Mouse (Mus musculus): Measurements from ENCODE around the gene Hist2h3c1. TPM values are rescaled to one million over a fixed set of nuclear protein-coding genes. Genes with fewer than 3 reads are reported as not detected.
A peak's percentile ranks its signal among the peaks of the same experiment; 100 is the strongest.

Hist2h3c1 gene
- polyA plus RNA-seq, 1 experiment, result not detected

DNA sequence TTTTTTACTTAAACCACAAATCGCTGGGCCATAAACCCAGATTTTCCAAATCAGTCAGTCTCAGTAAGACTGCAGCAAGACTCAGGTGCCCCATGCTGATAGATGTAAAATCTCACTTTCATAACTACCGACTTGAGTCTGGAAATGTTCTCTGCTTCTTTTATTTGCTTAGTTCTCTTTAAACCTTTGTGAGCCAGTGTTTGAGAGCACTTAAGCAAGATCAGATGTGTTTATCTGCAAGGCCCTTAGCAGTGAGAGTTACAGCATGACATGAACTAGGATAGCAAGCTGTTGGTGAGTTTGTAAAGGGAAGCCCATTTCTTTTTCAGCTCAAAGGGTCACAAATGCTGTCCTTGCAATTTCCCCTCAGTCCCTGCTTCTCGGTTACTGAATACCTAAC, 10.7 kb downstream of the Hist2h3c1 start:
- Histone ChIP-seq H3K27ac (ENCODE audit: control insufficient read depth, insufficient read depth, low read length) (no peak overlapping the region), H3K4me3 (ENCODE audit: control insufficient read depth, insufficient read depth, low read length) (no peak overlapping the region), H3K4me1 (replicated peaks; ENCODE audit: control insufficient read depth, insufficient read depth, low read length) (peaks cover 9% of the 10 kb centered on the region), H3K36me3 (ENCODE audit: control insufficient read depth, insufficient read depth, low read length) (no peaks in the 10 kb centered on the region), H3K27me3 (ENCODE audit: control insufficient read depth, insufficient read depth, low read length) (no peaks in the 10 kb centered on the region)
- 92% methylated on average over 3 of the region's 3 CpGs for WGBS
- TF ChIP-seq CTCF (IDR thresholded peaks at IDR 0.05; ENCODE audit: borderline replicate concordance, control insufficient read depth, extremely low read depth, insufficient read depth, low read length, poor library complexity), result no peak
- TF ChIP-seq POLR2A (IDR thresholded peaks at IDR 0.05; ENCODE audit: control insufficient read depth, extremely low read depth, insufficient read depth, low read length, poor library complexity), result no peak
- DNase-seq, result no peak

DNA sequence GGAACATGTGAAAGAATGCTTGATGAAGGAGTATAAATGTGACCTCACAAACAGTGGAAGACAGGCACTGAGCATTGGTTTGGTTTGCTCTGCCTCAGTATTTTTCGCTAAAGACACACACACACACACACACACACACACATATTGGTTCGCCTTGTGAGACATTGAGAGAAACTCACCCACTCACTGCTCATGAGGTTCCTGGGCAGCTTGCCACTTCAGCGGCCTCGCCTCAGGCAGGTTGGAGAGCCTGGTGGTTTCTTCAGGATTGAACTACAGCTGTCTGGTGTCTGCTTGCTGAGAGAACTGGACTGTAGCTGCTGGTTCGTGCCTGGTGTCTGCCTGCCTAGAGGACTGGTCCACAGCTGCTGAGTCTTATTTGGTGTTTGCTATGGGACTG, 13.7 kb downstream of the Hist2h3c1 start:
- TF ChIP-seq POLR2A (IDR thresholded peaks at IDR 0.05; ENCODE audit: control insufficient read depth, extremely low read depth, insufficient read depth, low read length, poor library complexity) (no peak), CTCF (IDR thresholded peaks at IDR 0.05; ENCODE audit: borderline replicate concordance, control insufficient read depth, extremely low read depth, insufficient read depth, low read length, poor library complexity) (no peak)
- H3K27ac ChIP-seq (ENCODE audit: control insufficient read depth, insufficient read depth, low read length), result no peak overlapping the region
- no peak for DNase-seq
- H3K36me3 ChIP-seq (ENCODE audit: control insufficient read depth, insufficient read depth, low read length), result no peaks in the 10 kb centered on the region
- 97% methylated on average over 5 of the region's 5 CpGs for WGBS
- no peak overlapping the region for H3K4me3 ChIP-seq (ENCODE audit: control insufficient read depth, insufficient read depth, low read length)
- no peaks in the 10 kb centered on the region for H3K27me3 ChIP-seq (ENCODE audit: control insufficient read depth, insufficient read depth, low read length)
- peaks cover 14% of the 10 kb centered on the region for H3K4me1 ChIP-seq (replicated peaks; ENCODE audit: control insufficient read depth, insufficient read depth, low read length)

DNA sequence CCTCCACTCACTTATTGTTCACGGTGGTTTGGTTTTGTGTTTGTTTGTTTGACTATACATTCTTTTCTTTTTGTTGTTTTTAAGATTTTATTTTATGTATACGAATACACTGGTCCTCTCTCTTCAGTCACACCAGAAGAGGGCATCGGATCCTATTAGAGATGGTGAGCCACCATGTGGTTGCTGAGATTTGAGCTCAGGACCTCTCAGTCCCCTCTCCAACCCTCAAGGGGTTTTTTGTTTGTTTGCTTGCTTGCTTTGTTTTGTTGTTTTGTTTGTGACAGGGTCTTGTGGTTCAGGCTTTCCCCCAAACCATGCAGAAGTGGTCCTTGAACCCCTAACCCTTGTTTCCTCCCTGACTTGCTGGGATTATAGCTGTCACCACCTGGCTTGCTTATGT, 15.1 kb downstream of the Hist2h3c1 start:
- TF ChIP-seq CTCF (IDR thresholded peaks at IDR 0.05; ENCODE audit: borderline replicate concordance, control insufficient read depth, extremely low read depth, insufficient read depth, low read length, poor library complexity) (no peak), POLR2A (IDR thresholded peaks at IDR 0.05; ENCODE audit: control insufficient read depth, extremely low read depth, insufficient read depth, low read length, poor library complexity) (no peak)
- Histone ChIP-seq H3K27me3 (ENCODE audit: control insufficient read depth, insufficient read depth, low read length) (no peaks in the 10 kb centered on the region), H3K4me3 (ENCODE audit: control insufficient read depth, insufficient read depth, low read length) (no peak overlapping the region), H3K27ac (ENCODE audit: control insufficient read depth, insufficient read depth, low read length) (no peak overlapping the region), H3K4me1 (replicated peaks; ENCODE audit: control insufficient read depth, insufficient read depth, low read length) (peaks cover 12% of the 10 kb centered on the region), H3K36me3 (ENCODE audit: control insufficient read depth, insufficient read depth, low read length) (no peaks in the 10 kb centered on the region)
- WGBS, result 56% methylated on average over 3 of the region's 3 CpGs
- no peak for DNase-seq

DNA sequence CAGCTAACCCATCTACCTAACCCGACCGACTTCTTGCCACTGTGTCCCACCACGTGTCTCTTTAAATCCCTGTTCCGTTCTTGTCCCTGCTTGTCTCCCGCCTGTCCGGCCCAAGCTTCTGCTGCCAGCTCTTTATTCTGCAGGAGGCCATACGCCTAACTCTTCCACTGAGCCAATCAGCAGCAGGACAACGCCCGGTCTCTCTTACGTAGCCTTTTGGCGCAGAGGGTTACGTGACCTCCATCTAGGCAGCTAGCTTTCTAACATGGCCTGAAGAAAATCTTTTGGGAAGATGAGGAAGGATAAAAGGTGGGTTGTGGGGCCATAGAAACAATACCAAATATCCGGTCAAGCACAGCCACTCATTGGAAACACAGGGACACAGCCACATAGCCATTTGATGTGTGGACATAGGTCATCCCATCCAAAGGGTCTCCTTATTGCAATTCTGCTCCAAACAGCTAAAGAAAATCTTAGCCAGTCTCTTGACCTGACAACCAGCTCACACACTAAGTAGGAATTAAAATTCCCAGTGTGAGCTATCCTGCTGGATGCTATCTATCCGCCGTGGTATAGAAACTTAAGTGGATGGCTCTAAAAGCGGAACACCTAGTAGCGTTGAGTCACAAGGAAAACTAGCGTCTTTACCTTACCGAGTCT, 15.9 kb downstream of the Hist2h3c1 start:
- peaks cover 12% of the 10 kb centered on the region for H3K4me1 ChIP-seq (replicated peaks; ENCODE audit: control insufficient read depth, insufficient read depth, low read length)
- H3K27ac ChIP-seq (ENCODE audit: control insufficient read depth, insufficient read depth, low read length), result peak overlapping the region; percentile 76
- H3K27me3 ChIP-seq (ENCODE audit: control insufficient read depth, insufficient read depth, low read length), result no peaks in the 10 kb centered on the region
- DNase-seq, result peak; percentile 53
- H3K36me3 ChIP-seq (ENCODE audit: control insufficient read depth, insufficient read depth, low read length), result no peaks in the 10 kb centered on the region
- TF ChIP-seq POLR2A (IDR thresholded peaks at IDR 0.05; ENCODE audit: control insufficient read depth, extremely low read depth, insufficient read depth, low read length, poor library complexity), result no peak
- TF ChIP-seq CTCF (IDR thresholded peaks at IDR 0.05; ENCODE audit: borderline replicate concordance, control insufficient read depth, extremely low read depth, insufficient read depth, low read length, poor library complexity), result no peak
- under 1% methylated on average over 19 of the region's 19 CpGs for WGBS
- peak overlapping the region; percentile 58 for H3K4me3 ChIP-seq (ENCODE audit: control insufficient read depth, insufficient read depth, low read length)

- TF ChIP-seq CTCF (IDR thresholded peaks at IDR 0.05; ENCODE audit: borderline replicate concordance, control insufficient read depth, extremely low read depth, insufficient read depth, low read length, poor library complexity), result no peak
- TF ChIP-seq POLR2A (IDR thresholded peaks at IDR 0.05; ENCODE audit: control insufficient read depth, extremely low read depth, insufficient read depth, low read length, poor library complexity), result peak; percentile 92
- Histone ChIP-seq H3K4me1 (replicated peaks; ENCODE audit: control insufficient read depth, insufficient read depth, low read length) (peaks cover 15% of the 10 kb centered on the region), H3K27ac (ENCODE audit: control insufficient read depth, insufficient read depth, low read length) (peak within 1 kb of the TSS; percentile 94), H3K4me3 (ENCODE audit: control insufficient read depth, insufficient read depth, low read length) (peak within 1 kb of the TSS; percentile 75), H3K27me3 (ENCODE audit: control insufficient read depth, insufficient read depth, low read length) (no peaks in the 10 kb centered on the region), H3K36me3 (ENCODE audit: control insufficient read depth, insufficient read depth, low read length) (no peaks in the 10 kb centered on the region)
- DNase-seq, result peak; percentile 92
- WGBS, result under 1% methylated on average over 40 of the region's 40 CpGs
Observed at GRCm38 (mm10) chr3:96262979-96263550, 16.6 kb downstream of the Hist2h3c1 start, which contains the start of gene Hist2h4. TSS of gene Hist2h4 (minus strand) at chr3:96263311.

DNA sequence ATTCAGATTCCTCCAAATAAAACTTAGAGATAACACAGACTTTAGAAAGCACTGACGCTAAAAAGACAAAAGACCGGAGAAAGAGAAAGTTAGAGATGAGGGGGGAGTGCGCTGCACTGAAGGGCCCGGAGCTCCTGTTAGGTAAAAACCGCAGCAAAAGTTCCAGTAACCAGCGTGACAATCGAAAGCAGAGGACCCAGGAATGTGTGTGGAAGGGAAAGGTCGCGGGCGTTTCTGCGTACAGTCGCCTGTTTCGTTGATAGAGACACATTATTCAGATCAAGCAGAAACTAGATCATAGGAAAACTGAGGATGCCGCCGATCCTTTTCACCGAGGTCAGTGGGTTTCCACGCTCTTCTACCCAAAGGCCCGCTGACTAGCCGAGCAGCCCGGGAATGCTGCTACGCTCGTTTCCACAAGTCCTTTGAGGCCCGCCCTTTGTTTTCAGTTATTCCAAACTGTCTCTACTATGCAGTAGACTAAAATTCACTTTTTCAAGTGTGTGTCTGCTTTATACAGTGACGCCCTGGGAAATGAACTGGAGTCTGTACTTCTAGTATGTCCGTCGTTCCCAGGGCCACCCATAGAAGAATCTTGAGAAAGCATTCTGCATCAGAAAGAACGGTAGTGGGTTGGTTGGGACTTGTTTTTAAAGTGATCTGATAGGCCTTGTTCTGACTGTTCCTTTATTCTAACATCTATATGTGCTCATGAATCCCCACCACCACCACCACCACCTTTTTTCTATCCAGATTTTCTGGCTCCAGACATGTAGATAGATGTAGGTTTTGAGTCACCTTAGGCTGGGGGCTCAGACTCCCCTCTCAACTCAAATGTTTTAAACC, 17.3 kb downstream of the Hist2h3c1 start:
- TF ChIP-seq CTCF (IDR thresholded peaks at IDR 0.05; ENCODE audit: borderline replicate concordance, control insufficient read depth, extremely low read depth, insufficient read depth, low read length, poor library complexity) (no peak), POLR2A (IDR thresholded peaks at IDR 0.05; ENCODE audit: control insufficient read depth, extremely low read depth, insufficient read depth, low read length, poor library complexity) (no peak)
- 2% methylated on average over 27 of the region's 27 CpGs for WGBS
- H3K4me3 ChIP-seq (ENCODE audit: control insufficient read depth, insufficient read depth, low read length), result peak overlapping the region; percentile 75
- H3K27ac ChIP-seq (ENCODE audit: control insufficient read depth, insufficient read depth, low read length), result peak overlapping the region; percentile 94
- peaks cover 15% of the 10 kb centered on the region for H3K4me1 ChIP-seq (replicated peaks; ENCODE audit: control insufficient read depth, insufficient read depth, low read length)
- no peaks in the 10 kb centered on the region for H3K36me3 ChIP-seq (ENCODE audit: control insufficient read depth, insufficient read depth, low read length)
- no peaks in the 10 kb centered on the region for H3K27me3 ChIP-seq (ENCODE audit: control insufficient read depth, insufficient read depth, low read length)
- peak; percentile 54 for DNase-seq

Measured in thymus, adult 2 months (tissue).